12 mouse cellular contexts compared by ENCODE assay signal in the genomic region with DNA sequence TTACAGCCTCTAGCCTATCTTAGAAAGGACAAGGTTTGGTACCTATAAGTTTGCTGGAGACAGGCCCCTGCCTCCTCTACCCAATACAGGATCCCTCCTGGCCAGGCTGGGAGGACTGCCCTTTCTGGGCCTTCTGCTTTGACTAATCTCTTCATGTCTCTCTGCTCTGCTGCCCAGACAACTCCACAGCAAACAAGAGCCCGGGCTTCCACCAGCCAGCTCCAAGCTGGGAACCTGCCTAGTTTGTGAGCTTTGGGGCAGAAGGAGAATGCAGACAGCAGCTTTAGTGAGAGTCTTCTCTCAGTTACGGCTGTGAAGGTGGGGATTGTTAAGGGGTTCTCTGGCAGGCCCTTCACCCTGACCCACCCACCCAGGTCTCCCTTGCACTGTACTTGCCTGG.
DNase-seq lines count a peak whose midpoint lies in the region; ATAC-seq and TF ChIP-seq lines count a peak whose summit lies in the region.
"Had no signal": no experiment of that assay in that cellular context is flagged by ENCODE, and none has a peak within 500 bp of the region (broad histone marks: within the 10 kb centered on the region; RNA-seq: fewer than 3 reads in every experiment).

No protein-coding gene starts in this region.

- H3K4me3 ChIP-seq in cerebellum, adult 2 months (replicated peaks; ENCODE audit: insufficient read depth, low read depth, low read length): no peak overlapping the region
- no peak overlapping the region for H3K4me3 ChIP-seq in kidney, postnatal 0 days (replicated peaks; ENCODE audit: low read depth, low read length)
- no peak overlapping the region for H3K4me3 ChIP-seq in kidney, embryonic 15.5 days (replicated peaks)
- H3K4me3 ChIP-seq in heart, embryonic 16.5 days (ENCODE audit: low read length): no peak overlapping the region
- no peak overlapping the region for H3K4me3 ChIP-seq in lung, adult 2 months (replicated peaks; ENCODE audit: extremely low read depth, low read depth, low read length)
- H3K4me3 ChIP-seq: lung, embryonic 15.5 days had no signal

- TF ChIP-seq POLR2A in cerebellum, adult 2 months (IDR thresholded peaks at IDR 0.05; ENCODE audit: borderline replicate concordance, insufficient read depth, low read length): no peak
- no peak for TF ChIP-seq POLR2A in lung, adult 2 months (IDR thresholded peaks at IDR 0.05; ENCODE audit: borderline replicate concordance, extremely low read depth, low read depth, low read length)

- H3K9me3 ChIP-seq in kidney, postnatal 0 days (replicated peaks; ENCODE audit: low read length): no peaks in the 10 kb centered on the region
- no peaks in the 10 kb centered on the region for H3K9me3 ChIP-seq in kidney, embryonic 15.5 days (replicated peaks)
- H3K9me3 ChIP-seq in heart, embryonic 16.5 days (replicated peaks; ENCODE audit: control insufficient read depth, low read length): no peaks in the 10 kb centered on the region
- H3K9me3 ChIP-seq: lung, embryonic 15.5 days had no signal

- peaks cover 46% of the 10 kb centered on the region for H3K4me1 ChIP-seq in cerebellum, adult 2 months (ENCODE audit: control insufficient read depth, insufficient read depth, low read length)
- no peaks in the 10 kb centered on the region for H3K4me1 ChIP-seq in kidney, postnatal 0 days (replicated peaks; ENCODE audit: insufficient read depth, low read length)
- 0 out of 2 replicates have a peak, but pooled peaks cover 18% of the 10 kb centered on the region for H3K4me1 ChIP-seq in kidney, embryonic 15.5 days
- peaks cover 20% of the 10 kb centered on the region for H3K4me1 ChIP-seq in heart, embryonic 16.5 days (ENCODE audit: control insufficient read depth, insufficient read depth, low read length)
- H3K4me1 ChIP-seq in lung, adult 2 months (ENCODE audit: control insufficient read depth, insufficient read depth, low read length): peaks cover 3% of the 10 kb centered on the region; the same call in 1 of the 2 replicates

- no peak overlapping the region for H3K4me2 ChIP-seq in kidney, postnatal 0 days (ENCODE audit: low read length)
- H3K4me2 ChIP-seq in kidney, embryonic 15.5 days: no peak overlapping the region
- no peak overlapping the region for H3K4me2 ChIP-seq in heart, embryonic 16.5 days (ENCODE audit: low read depth, low read length)
- H3K4me2 ChIP-seq: lung, embryonic 15.5 days had no signal

- 9% methylated on average over 2 of the region's 2 CpGs for WGBS in cerebellum, adult 2 months
- WGBS in kidney, postnatal 0 days: 70% methylated on average over 2 of the region's 2 CpGs
- 62% methylated on average over 2 of the region's 2 CpGs for WGBS in kidney, embryonic 15.5 days
- WGBS in heart, embryonic 16.5 days: 48% methylated on average over 2 of the region's 2 CpGs
- 79% methylated on average over 2 of the region's 2 CpGs for WGBS in lung, adult 2 months

- DNase-seq in cerebellum, adult 2 months: peak; percentile 60 to 68
- no peak for DNase-seq in cerebellum, postnatal 4 days (ENCODE audit: low spot score in 2 of 2)
- DNase-seq in kidney, postnatal 0 days (ENCODE audit: low spot score): no peak
- peak; percentile 62 for DNase-seq in cerebellum, adult 9-11 months
- DNase-seq in lung, adult 2 months: no peak
- no peak for DNase-seq in thymus, postnatal 10 days (ENCODE audit: low spot score in 2 of 2)
- DNase-seq: gastrocnemius, postnatal 36 days; kidney, postnatal 36 days had no signal

- TF ChIP-seq CTCF in cerebellum, adult 2 months (IDR thresholded peaks at IDR 0.05; ENCODE audit: borderline replicate concordance, insufficient read depth, low read depth, low read length): no peak
- TF ChIP-seq CTCF in kidney, postnatal 0 days (IDR thresholded peaks at IDR 0.05; ENCODE audit: low read depth): no peak
- no peak for TF ChIP-seq CTCF in lung, adult 2 months (IDR thresholded peaks at IDR 0.05; ENCODE audit: insufficient read depth, low read length)

- no peaks in the 10 kb centered on the region for H3K27me3 ChIP-seq in cerebellum, adult 2 months (ENCODE audit: control insufficient read depth, insufficient read depth, low read length)
- no peaks in the 10 kb centered on the region for H3K27me3 ChIP-seq in kidney, postnatal 0 days (ENCODE audit: insufficient read depth, low read length)
- H3K27me3 ChIP-seq in kidney, embryonic 15.5 days: no peaks in the 10 kb centered on the region
- no peaks in the 10 kb centered on the region for H3K27me3 ChIP-seq in heart, embryonic 16.5 days (ENCODE audit: control insufficient read depth, insufficient read depth, low read length)
- H3K27me3 ChIP-seq: lung, embryonic 15.5 days had no signal

- H3K27ac ChIP-seq in cerebellum, adult 2 months (ENCODE audit: insufficient read depth, low read length): no peak overlapping the region; the same call in 1 of the 2 replicates
- 0 out of 2 replicates have a peak overlapping the region, but pooled peaks have one; percentile 1 for H3K27ac ChIP-seq in kidney, postnatal 0 days
- H3K27ac ChIP-seq in kidney, embryonic 15.5 days: no peak overlapping the region
- H3K27ac ChIP-seq in heart, embryonic 16.5 days (ENCODE audit: low read length): peak overlapping the region; percentile 30
- H3K27ac ChIP-seq: lung, embryonic 15.5 days had no signal

- no peak for ATAC-seq in kidney, postnatal 0 days (replicated peaks; ENCODE audit: low FRiP score, low read depth)
- no peak for ATAC-seq in kidney, embryonic 15.5 days (replicated peaks; ENCODE audit: low FRiP score)
- ATAC-seq in heart, embryonic 16.5 days (replicated peaks; ENCODE audit: extremely low read depth, insufficient read depth, low FRiP score): no peak
- ATAC-seq: inflammation-experienced regulatory T-cells, adult 6 months had no signal

- no peaks in the 10 kb centered on the region for H3K36me3 ChIP-seq in kidney, postnatal 0 days (ENCODE audit: insufficient read depth, low read length)
- no peaks in the 10 kb centered on the region for H3K36me3 ChIP-seq in kidney, embryonic 15.5 days
- H3K36me3 ChIP-seq in heart, embryonic 16.5 days (ENCODE audit: control insufficient read depth, insufficient read depth): no peaks in the 10 kb centered on the region
- H3K36me3 ChIP-seq: lung, embryonic 15.5 days had no signal

- H3K9ac ChIP-seq in kidney, postnatal 0 days (ENCODE audit: low read depth, low read length): no peak overlapping the region
- no peak overlapping the region for H3K9ac ChIP-seq in kidney, embryonic 15.5 days
- H3K9ac ChIP-seq in heart, embryonic 16.5 days (ENCODE audit: low read length): 0 out of 2 replicates have a peak overlapping the region, but pooled peaks have one; percentile 13
- H3K9ac ChIP-seq: lung, embryonic 15.5 days had no signal

Comparison
In these comparisons a context has a peak if more than half of its experiments do, and no peak if none do; other contexts are left out.
1. DNase-seq: peak in cerebellum, adult 2 months (2 of 2) and cerebellum, adult 9-11 months (single experiment); none in cerebellum, postnatal 4 days (0 of 2), kidney, postnatal 0 days (single experiment), lung, adult 2 months (single experiment) and thymus, postnatal 10 days (0 of 2).
2. H3K27ac ChIP-seq: peak in kidney, postnatal 0 days (single experiment) and heart, embryonic 16.5 days (single experiment); none in cerebellum, adult 2 months (single experiment) and kidney, embryonic 15.5 days (single experiment).